Mouse (Mus musculus) cerebellum, adult 18-20 months (tissue): ENCODE results near the gene Dnajb7.

Experiments used
- DNase-seq, 2 experiments: peaks; one replicate each; pipeline ENCODE4 v3.0.0; 2021

The Dnajb7 gene

GRCm38 (mm10) chr15:81364271-81364670, 43.8 kb downstream of the Dnajb7 start:
- DNase-seq: no peak

GRCm38 (mm10) chr15:81362501-81362900, 45.6 kb downstream of the Dnajb7 start:
- no peak for DNase-seq

GRCm38 (mm10) chr15:81361417-81362015, 46.6 kb downstream of the Dnajb7 start:
- DNase-seq: no peak

- no peak for DNase-seq
Observed at GRCm38 (mm10) chr15:81361022-81361404, 47.1 kb downstream of the Dnajb7 start.

DNA sequence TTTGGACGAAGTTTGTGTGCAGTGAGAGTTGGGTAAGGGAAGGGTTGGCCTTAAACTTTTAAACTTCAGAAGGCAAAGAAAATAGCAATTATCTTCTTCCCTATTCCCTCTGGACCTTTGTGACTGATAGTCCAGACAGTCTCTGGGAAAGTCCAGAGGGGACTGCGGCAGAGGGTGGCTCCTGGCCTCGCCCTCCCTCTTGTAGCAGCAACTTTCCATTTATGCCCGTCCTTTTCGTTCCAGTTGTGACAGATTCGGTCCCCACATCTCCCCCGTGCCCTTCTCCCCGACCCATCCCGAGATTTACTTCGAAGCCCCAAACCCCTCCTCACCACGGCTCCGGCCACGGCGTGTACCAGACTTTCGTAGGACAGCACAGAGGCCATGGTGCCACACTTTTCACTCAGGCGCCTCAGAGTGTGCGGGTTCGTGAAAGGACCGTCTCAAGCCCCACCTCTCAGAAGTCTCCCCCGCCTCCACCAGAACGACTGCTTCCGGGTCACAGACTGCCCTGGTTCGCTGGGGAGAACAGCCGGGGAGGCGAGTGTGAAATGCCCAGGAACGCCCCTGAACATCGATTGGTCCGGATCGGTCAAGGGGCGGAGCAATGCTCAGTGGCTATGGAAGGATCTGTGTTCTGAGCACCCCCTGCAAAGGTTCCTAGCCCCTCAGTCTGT, 47.6 kb downstream of the Dnajb7 start, which contains the start of gene Slc25a17:
Gene Slc25a17 (minus strand): TSS at position 468 of the 677 bp plus-strand sequence.
- peak; percentile 89 to 97 for DNase-seq

- no peak for DNase-seq
Observed at GRCm38 (mm10) chr15:81359421-81359820, 48.7 kb downstream of the Dnajb7 start.

DNA sequence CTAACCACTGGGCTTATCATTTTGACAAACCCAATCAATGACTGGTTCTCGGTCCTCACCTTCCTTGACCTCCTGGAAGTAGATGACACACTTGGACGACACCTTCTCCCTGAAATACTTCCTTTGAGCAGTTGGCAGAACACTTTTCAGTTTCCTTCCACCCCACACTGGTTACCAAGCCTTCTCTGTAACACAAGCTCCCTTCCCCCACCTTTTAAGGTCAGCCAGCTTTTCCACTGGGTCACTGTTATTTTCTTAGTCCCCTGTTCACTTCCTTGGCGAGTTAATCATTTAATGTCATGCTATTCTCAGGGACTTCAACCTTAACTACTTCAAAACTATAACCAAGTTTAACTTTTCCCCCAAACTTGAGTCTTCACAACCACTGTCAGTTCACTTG, 49.2 kb downstream of the Dnajb7 start:
- DNase-seq: no peak

- DNase-seq: no peak
Observed at GRCm38 (mm10) chr15:81356946-81357345, 51.2 kb downstream of the Dnajb7 start.
